Mouse (Mus musculus) CH12.LX (cell line): Measurements from ENCODE around the gene Ranbp10.

Experiments
- JUND ChIP-seq: conservative IDR thresholded peaks from 2 replicates; pipeline ENCODE4 v1.6.1; 2011; ENCODE audit warnings: low read depth, low read length, improper control_type of control experiment
- MXI1 ChIP-seq: IDR thresholded peaks from 2 replicates; pipeline ENCODE4 v1.6.1; 2011; ENCODE audit warnings: mild to moderate bottlenecking, low read depth, low read length, improper control_type of control experiment

- TF ChIP-seq MXI1 (no peak), JUND (no peak)
Measured at GRCm38 (mm10) chr8:105795785-105796184, 31.4 kb downstream of the Ranbp10 start.
